Comparison of ENCODE assay signal across 11 mouse cellular contexts in the genomic region with DNA sequence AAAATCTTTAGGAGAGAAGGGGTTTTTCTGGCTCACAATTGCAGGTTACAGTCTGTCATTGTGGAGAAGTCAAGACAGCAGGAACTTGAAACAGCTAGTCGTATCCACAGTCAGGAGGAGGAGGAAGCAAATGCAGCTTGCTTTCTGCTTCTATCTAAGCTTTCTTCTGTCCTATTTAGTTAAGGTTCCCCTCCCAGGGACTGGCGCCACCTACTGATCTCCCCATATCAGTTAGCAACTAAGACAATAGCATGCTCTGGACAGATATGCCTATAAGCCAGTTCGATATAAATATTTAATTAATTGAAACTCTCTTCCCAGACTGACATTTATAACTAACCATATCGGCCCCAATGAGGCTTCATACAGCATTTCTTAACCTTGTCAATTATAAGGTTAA. TPM values are rescaled to one million over a fixed set of nuclear protein-coding genes. Genes with fewer than 3 reads are reported as not detected.
DNase-seq lines count a peak whose midpoint lies in the region; ATAC-seq and TF ChIP-seq lines count a peak whose summit lies in the region.
"Had no signal": no experiment of that assay in that cellular context is flagged by ENCODE, and none has a peak within 500 bp of the region (broad histone marks: within the 10 kb centered on the region; RNA-seq: fewer than 3 reads in every experiment).

No protein-coding gene starts in this region.

- WGBS in cerebellum, adult 2 months = 61% methylated on average over 4 of the region's 4 CpGs
- WGBS in heart, embryonic 12.5 days = 60% methylated on average over 4 of the region's 4 CpGs

- no peaks in the 10 kb centered on the region for H3K36me3 ChIP-seq in heart, embryonic 12.5 days
- H3K36me3 ChIP-seq: midbrain, embryonic 15.5 days had no signal

- H3K4me1 ChIP-seq in cerebellum, adult 2 months (ENCODE audit: control insufficient read depth, insufficient read depth, low read length) = no peaks in the 10 kb centered on the region
- no peaks in the 10 kb centered on the region for H3K4me1 ChIP-seq in heart, embryonic 12.5 days (replicated peaks)
- H3K4me1 ChIP-seq: midbrain, embryonic 15.5 days had no signal

- H3K27ac ChIP-seq in cerebellum, adult 2 months (ENCODE audit: insufficient read depth, low read length) = no peak overlapping the region
- H3K27ac ChIP-seq in layer of hippocampus, adult 2 months = no peak overlapping the region
- no peak overlapping the region for H3K27ac ChIP-seq in heart, embryonic 12.5 days (ENCODE audit: poor library complexity, severe bottlenecking)
- H3K27ac ChIP-seq: midbrain, embryonic 15.5 days had no signal

- H3K9me3 ChIP-seq in heart, embryonic 12.5 days (replicated peaks) = no peaks in the 10 kb centered on the region
- H3K9me3 ChIP-seq: midbrain, embryonic 15.5 days had no signal

- no peak overlapping the region for H3K4me3 ChIP-seq in cerebellum, adult 2 months (replicated peaks; ENCODE audit: insufficient read depth, low read depth, low read length)
- no peak overlapping the region for H3K4me3 ChIP-seq in layer of hippocampus, adult 2 months
- H3K4me3 ChIP-seq in heart, embryonic 12.5 days = no peak overlapping the region
- H3K4me3 ChIP-seq: midbrain, embryonic 15.5 days had no signal

- H3K4me2 ChIP-seq in heart, embryonic 12.5 days = no peak overlapping the region
- H3K4me2 ChIP-seq: midbrain, embryonic 15.5 days had no signal

- no peak for ATAC-seq in heart, embryonic 12.5 days (ENCODE audit: insufficient number of reproducible peaks, low FRiP score)
- ATAC-seq: lung, postnatal 0 days; midbrain, embryonic 15.5 days had no signal

- no peaks in the 10 kb centered on the region for H3K27me3 ChIP-seq in cerebellum, adult 2 months (ENCODE audit: control insufficient read depth, insufficient read depth, low read length)
- H3K27me3 ChIP-seq in heart, embryonic 12.5 days (replicated peaks) = no peaks in the 10 kb centered on the region
- H3K27me3 ChIP-seq: midbrain, embryonic 15.5 days had no signal

- no peak overlapping the region for H3K9ac ChIP-seq in heart, embryonic 12.5 days
- H3K9ac ChIP-seq: midbrain, embryonic 15.5 days had no signal

- peak in 1 of 2 experiments; percentile 0 for DNase-seq in cerebellum, adult 2 months
- DNase-seq in cerebellum, adult 11-12 months = no peak
- no peak for DNase-seq in layer of hippocampus, adult 2 months (ENCODE audit: low spot score in 2 of 2)
- DNase-seq in layer of hippocampus, adult 18-20 months (ENCODE audit: low spot score in 2 of 2) = no peak
- DNase-seq in NIH3T3 (ENCODE audit: low read depth) = peak; percentile 27
- peak; percentile 1 for DNase-seq in retina, embryonic 14.5 days (ENCODE audit: low spot score)
- DNase-seq in left cerebral cortex, adult 9 months (ENCODE audit: low spot score in 2 of 2) = no peak
- DNase-seq: gastrocnemius, postnatal 10 days had no signal

- no peak for TF ChIP-seq POLR2A in cerebellum, adult 2 months (IDR thresholded peaks at IDR 0.05; ENCODE audit: borderline replicate concordance, insufficient read depth, low read length)

- TF ChIP-seq CTCF in cerebellum, adult 2 months (IDR thresholded peaks at IDR 0.05; ENCODE audit: borderline replicate concordance, insufficient read depth, low read depth, low read length) = peak; percentile 10; the same call in 1 of the 2 replicates
- TF ChIP-seq CTCF in layer of hippocampus, adult 2 months (conservative IDR thresholded peaks at IDR 0.05) = peak; percentile 41

RNA-seq across cellular contexts. Expression of gene Cybb, which starts 46.5 kb away (rescaled TPM):
- 0.33 and 0.41 TPM in 2 replicates for polyA plus RNA-seq in cerebellum, adult 2 months (2012; rRNA removed)
- under 1 TPM; 0.47 to 0.59 TPM for total RNA-seq in layer of hippocampus, adult 2 months (2021)
- under 1 TPM; 0.42 to 0.48 TPM for total RNA-seq in layer of hippocampus, adult 18-20 months (2021)
- polyA plus RNA-seq in heart, embryonic 12.5 days (2016; fragmentation: Nextera tagmentation; extraction: Ambion mirVana) = 1.0 and 1.3 TPM in 2 replicates

Comparison
In these comparisons a context has a peak if more than half of its experiments do, and no peak if none do; other contexts are left out.
1. DNase-seq: peak in NIH3T3 (single experiment) and retina, embryonic 14.5 days (single experiment); none in cerebellum, adult 11-12 months (single experiment), layer of hippocampus, adult 2 months (0 of 2), layer of hippocampus, adult 18-20 months (0 of 2) and left cerebral cortex, adult 9 months (0 of 2).